Mouse (Mus musculus) T-helper 2 cell (primary cell): Measurements from ENCODE around the gene Fbxo45.
"Not testable (repeated sequence)": the region's sequence is repeated elsewhere in the genome, so short reads cannot be mapped to it uniquely, and the experiment has no call there.

ENCODE experiments used
- in situ Hi-C: fragments of 300-600 bp; cut with MboI, MseI; formaldehyde crosslinking; loops from one replicate; pipeline ENCODE4 v1.15.1; 2025; ENCODE audit warnings: high pct_unique_total_duplicates

Fbxo45 gene

GRCm38 (mm10) chr16:32246952-32247370, at the start of gene Fbxo45, which contains the start of gene Wdr53:
Gene Fbxo45 (minus strand): TSS chr16:32247158.
Gene Wdr53 (plus strand): TSS chr16:32247227.
- in situ Hi-C loops, result no loop called here

- in situ Hi-C loops, result loop anchor here (10.0 kb wide), 1 partner anchor 323 kb away; no protein-coding TSS in a partner anchor
These were observed 44.9 kb upstream of the Fbxo45 start for GRCm38 (mm10) chr16:32291821-32292220.

- in situ Hi-C loops, result no loop called here
These were observed 35.6 kb upstream of the Fbxo45 start for GRCm38 (mm10) chr16:32282608-32283007.

GRCm38 (mm10) chr16:32280211-32280610, 33.3 kb upstream of the Fbxo45 start:
- in situ Hi-C loops, result no loop called here

GRCm38 (mm10) chr16:32278396-32278795, 31.4 kb upstream of the Fbxo45 start:
- in situ Hi-C loops, result loop anchor here (5.0 kb wide), 1 partner anchor 49 kb away; no protein-coding TSS in a partner anchor

GRCm38 (mm10) chr16:32277308-32278256, 30.6 kb upstream of the Fbxo45 start, which contains the start of gene Rnf168:
Gene Rnf168 (plus strand): TSS chr16:32277459.
- in situ Hi-C loops, result loop anchor here (5.0 kb wide), 1 partner anchor 50 kb away; no protein-coding TSS in a partner anchor

GRCm38 (mm10) chr16:32275830-32276229, 28.9 kb upstream of the Fbxo45 start:
- in situ Hi-C loops, result loop anchor here (5.0 kb wide), 1 partner anchor 51 kb away; no protein-coding TSS in a partner anchor

- in situ Hi-C loops, result loop anchor here (5.0 kb wide), 1 partner anchor 52 kb away; no protein-coding TSS in a partner anchor
These were observed 28.1 kb upstream of the Fbxo45 start for GRCm38 (mm10) chr16:32275041-32275440.

- in situ Hi-C loops, result no loop called here
These were observed 26.4 kb upstream of the Fbxo45 start for GRCm38 (mm10) chr16:32273338-32273737.

GRCm38 (mm10) chr16:32271291-32271690, 24.3 kb upstream of the Fbxo45 start, which contains the start of gene Smco1:
Gene Smco1 (plus strand): TSS chr16:32271468.
- in situ Hi-C loops, result no loop called here

- in situ Hi-C loops, result not testable (repeated sequence)
These were observed 17.3 kb upstream of the Fbxo45 start for GRCm38 (mm10) chr16:32264225-32264624.

- in situ Hi-C loops, result no loop called here
These were observed 587 bp downstream of the Fbxo45 start for GRCm38 (mm10) chr16:32246351-32246791.

- in situ Hi-C loops, result no loop called here
These were observed 3.1 kb downstream of the Fbxo45 start for GRCm38 (mm10) chr16:32243901-32244300.

- in situ Hi-C loops, result no loop called here
These were observed 7.3 kb downstream of the Fbxo45 start for GRCm38 (mm10) chr16:32239428-32240312.

- in situ Hi-C loops, result no loop called here
These were observed 8.9 kb downstream of the Fbxo45 start for GRCm38 (mm10) chr16:32237930-32238680.

- in situ Hi-C loops, result not testable (repeated sequence)
These were observed 14.9 kb downstream of the Fbxo45 start for GRCm38 (mm10) chr16:32232050-32232449.

- in situ Hi-C loops, result no loop called here
These were observed 24.6 kb downstream of the Fbxo45 start for GRCm38 (mm10) chr16:32222399-32222798.

GRCm38 (mm10) chr16:32221803-32222202, 25.2 kb downstream of the Fbxo45 start:
- in situ Hi-C loops, result no loop called here

- in situ Hi-C loops, result no loop called here
These were observed 32.0 kb downstream of the Fbxo45 start for GRCm38 (mm10) chr16:32214804-32215576.

- in situ Hi-C loops, result no loop called here
These were observed 32.8 kb downstream of the Fbxo45 start for GRCm38 (mm10) chr16:32214156-32214555.
